Mouse (Mus musculus) left cerebral cortex, postnatal 10 days (tissue): ENCODE results near the gene Myof. TPM values are rescaled to one million over a fixed set of nuclear protein-coding genes. Genes with fewer than 3 reads are reported as not detected.
A peak's percentile ranks its signal among the peaks of the same experiment; 100 is the strongest.

Experiments
- DNase-seq, 2 experiments: peaks; one replicate each; pipeline ENCODE4 v3.0.0; 2021 to 2022; ENCODE audit warnings: low spot score in 2 of 2, mixed read lengths in 1 of 2; ENCODE audit errors: extremely low spot score in 1 of 2
- intact Hi-C: fragments of 180-260 bp; cut with DNase I; formaldehyde crosslinking; loops from one replicate; pipeline ENCODE4 v1.15.1; 2025
- total RNA-seq, 2 experiments: library from RNA; stranded (reverse); gene quantifications; 2 replicates each; pipeline ENCODE4 v1.2.3; 2021

Gene Myof
- total RNA-seq, 2 experiments from 2014 or later = 7.2 to 7.8 TPM

DNA sequence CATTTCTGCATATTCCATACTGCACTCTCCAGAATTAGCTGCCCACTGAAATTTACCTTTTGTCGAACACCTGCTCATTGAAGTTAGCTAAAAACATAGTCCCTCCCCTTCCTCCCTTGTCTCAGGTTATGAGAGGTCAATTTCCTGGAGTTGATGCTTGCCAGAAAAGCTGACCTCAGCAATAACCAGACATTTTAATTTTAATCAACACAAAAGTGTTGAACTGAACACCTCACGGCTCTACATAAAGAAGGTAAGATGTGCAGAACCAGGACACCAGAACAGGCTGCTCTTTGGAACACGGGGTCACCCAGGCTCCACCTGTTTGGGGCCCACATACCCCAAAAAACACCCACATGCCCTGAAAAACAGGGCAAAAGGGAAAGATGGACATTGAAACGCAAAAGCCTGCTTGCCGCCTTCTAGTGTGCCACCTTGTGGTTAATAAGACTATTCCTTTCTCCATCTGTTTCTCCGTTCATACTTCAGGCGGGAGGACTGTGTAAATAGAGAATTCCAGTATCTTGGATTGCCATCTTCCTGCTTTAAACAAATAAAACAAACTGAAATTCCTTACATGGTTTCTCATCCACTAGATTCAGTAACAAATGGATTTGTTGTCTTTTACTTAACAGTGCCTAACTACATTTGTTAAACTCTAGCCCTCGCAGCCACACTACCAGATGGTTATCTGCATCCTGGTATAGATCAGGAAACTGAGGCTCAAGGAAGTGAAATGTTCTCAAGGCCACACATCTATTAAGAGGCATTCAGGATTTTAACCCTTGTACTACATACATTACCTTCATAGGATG is 10.1 kb upstream of the Myof start:
- DNase-seq = no peak
- intact Hi-C loops = loop anchor here (1.0 kb wide), 1 partner anchor 98 kb away; no protein-coding TSS in a partner anchor

DNA sequence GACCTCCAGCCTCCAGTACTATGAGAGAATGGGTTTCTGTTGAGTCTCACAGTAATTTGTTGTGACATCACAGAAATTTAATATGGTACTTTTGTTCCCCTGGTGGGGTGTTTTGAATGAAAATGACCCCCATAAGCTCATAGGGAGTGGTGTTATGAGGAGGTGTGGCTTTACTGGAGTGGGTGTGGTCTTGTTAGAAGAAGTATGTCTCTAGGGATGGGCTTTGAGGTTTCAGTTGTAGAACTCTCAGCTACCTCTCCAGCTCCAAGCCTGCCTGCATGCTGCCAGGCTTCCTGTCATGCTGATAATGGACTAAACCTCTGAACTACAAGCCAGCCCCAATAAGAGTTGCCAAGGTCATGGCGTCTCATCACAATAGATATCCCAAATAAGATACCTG is 6.3 kb upstream of the Myof start:
- intact Hi-C loops = no loop called here

DNA sequence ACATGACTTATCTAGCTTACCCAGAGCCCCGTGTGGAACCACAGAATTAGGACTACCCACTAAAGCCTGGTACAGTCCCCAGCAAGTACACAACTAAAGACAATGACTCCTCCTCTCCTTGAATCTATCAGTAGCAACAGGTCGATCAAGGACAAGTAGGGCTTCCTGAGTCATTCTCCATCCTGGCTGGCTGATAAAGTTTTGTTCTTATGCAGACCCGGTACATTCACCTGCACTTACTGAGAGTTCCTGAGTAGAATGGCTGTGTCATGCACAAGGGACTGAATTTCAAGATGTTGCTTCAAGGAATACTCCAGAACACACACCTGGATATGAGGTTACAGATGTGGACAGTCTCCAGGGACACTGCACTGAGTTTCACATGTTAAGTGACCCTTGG is 1.8 kb upstream of the Myof start:
- intact Hi-C loops = no loop called here
- DNase-seq = no peak

More for the DNA sequence above, 6.3 kb upstream of the Myof start:
- no peak for DNase-seq

DNA sequence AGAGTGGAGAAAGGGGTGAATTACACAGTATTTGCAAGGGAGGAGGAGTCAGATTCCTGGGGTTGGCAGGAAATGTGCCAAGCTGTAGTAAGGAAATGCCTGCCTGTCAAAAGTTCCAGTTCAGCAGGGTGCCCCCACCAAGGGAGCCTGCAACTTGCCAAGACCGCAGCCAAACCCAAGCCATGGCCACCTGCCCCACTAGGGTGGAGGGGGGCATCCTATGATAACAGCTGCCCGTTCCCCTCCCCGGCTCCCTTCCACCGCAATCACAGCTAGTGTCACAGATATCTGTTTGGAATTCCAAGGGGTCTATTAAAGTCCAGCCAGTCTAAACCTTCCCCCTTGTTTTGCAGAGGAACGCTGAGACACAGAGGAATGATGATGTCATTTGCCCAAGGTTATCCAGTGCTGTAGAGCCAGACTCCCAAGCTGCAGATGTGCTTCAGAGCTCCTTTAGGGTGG is 1.1 kb downstream of the Myof start:
- intact Hi-C loops = no loop called here
- DNase-seq = peak in 1 of 2 experiments; percentile 41

DNA sequence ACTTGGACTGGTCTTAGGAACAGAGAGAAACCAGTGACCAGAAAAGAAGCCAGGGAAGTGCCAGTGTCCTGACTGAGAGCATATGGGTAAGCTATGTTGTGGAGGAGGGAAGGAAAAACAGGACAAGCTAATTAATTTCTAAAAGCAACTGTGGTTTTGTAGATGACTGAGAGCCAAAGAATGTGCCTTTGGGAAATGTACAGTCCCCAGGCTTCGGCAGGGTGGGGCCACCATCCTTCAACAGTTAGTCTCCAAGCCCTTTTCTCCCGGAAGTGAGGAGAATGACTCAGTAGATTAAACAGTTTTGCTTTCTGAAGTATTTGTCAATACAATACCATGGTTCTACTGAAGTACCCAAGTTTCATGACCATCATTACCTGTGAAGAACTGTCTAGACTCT is 5.1 kb downstream of the Myof start:
- intact Hi-C loops = no loop called here
- DNase-seq = no peak

GRCm38 (mm10) chr19:38035766-38036165 is 7.6 kb downstream of the Myof start:
- intact Hi-C loops = no loop called here
- no peak for DNase-seq

DNA sequence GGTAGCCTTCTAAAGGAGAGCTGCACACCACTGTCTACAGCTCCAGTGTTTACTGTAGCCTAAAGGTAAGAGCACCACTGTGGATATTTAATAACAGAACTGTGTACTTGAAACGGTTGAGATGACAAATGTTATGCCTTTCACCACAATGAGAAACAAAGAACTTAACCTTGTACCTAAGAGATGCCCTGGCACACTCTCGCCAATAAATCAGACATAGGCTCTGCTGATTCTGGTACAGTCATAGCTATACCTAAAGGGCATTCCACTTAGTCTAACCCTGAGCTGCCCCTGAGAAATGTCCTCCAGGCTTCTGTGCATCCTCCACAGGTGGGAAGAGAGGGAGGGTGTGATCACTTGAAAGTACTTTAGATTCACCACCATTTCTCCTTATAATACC is 8.7 kb downstream of the Myof start:
- no peak for DNase-seq
- intact Hi-C loops = no loop called here

DNA sequence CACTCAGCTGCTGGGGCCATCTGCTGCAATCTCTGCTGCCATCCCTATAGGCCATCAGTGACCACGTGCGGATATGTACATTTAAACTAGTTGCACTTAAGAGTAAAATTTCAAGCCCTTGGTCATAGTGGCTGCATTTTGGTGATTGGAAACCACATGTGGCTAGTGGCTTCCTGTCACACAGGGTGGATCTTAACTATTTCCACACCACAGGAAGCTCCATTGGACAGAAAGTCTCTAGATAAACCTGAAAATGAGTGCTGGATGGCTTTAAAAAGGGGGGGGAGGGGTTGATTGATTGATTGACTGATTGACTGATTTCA is 9.7 kb downstream of the Myof start:
- intact Hi-C loops = no loop called here
- no peak for DNase-seq

GRCm38 (mm10) chr19:38032993-38033734 is 10.2 kb downstream of the Myof start:
- DNase-seq = no peak
- intact Hi-C loops = no loop called here

- intact Hi-C loops = no loop called here
- no peak for DNase-seq
These were observed 12.2 kb downstream of the Myof start for GRCm38 (mm10) chr19:38031144-38031543.

- DNase-seq = peak in 1 of 2 experiments; percentile 77
- intact Hi-C loops = no loop called here
These were observed 12.7 kb downstream of the Myof start for GRCm38 (mm10) chr19:38030673-38031137.

- intact Hi-C loops = no loop called here
- DNase-seq = no peak
These were observed 13.5 kb downstream of the Myof start for GRCm38 (mm10) chr19:38029871-38030270.

DNA sequence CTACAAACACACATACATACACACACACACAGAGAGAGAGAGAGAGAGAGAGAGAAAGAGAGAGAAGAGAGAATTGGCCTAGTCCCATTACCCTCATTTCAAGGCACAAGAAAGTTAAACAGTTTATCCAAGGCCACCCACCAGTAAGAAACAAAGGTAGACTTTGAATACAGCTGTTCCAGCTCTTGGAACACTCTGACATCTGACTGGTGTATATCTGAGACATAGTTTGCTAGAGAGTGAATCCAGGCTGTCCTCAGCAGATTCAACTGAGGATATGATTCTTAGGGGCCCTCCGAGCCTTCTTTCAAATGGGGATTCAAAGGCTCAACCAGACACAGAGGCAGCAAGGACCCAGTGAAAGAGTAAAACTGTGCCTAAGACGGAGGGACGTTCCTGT is 14.1 kb downstream of the Myof start:
- intact Hi-C loops = no loop called here
- DNase-seq = no peak

DNA sequence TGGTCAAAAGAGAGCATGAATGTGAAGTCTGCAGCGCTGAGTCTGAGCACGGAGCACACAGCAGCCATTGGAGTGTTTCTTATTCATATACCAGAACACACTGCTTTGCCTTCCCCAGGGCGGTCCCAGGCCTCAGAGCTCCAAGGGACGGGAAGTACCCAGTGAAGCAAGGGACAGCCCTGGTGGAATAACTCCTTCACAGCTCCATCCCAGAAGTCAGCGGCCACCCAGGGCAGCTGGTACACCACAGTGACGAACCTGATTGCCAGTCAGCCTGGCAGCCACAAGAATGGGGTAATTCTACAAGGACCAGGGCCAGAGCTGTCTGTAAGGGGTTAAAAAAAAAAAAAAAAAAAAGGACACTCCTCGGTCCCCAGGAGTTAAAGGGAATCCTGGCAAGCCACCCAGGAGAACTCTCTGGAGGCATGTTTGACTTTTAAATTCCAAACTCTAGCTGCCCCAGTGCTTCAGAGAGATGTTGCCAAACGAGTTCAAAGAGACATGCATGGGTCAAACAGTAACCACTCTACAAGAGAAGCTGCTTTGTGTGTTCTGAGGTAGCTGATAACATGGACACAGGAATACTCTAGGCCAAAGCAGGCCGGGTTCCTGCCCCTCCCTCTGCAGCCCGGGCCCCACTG is 15.4 kb downstream of the Myof start:
- no peak for DNase-seq

DNA sequence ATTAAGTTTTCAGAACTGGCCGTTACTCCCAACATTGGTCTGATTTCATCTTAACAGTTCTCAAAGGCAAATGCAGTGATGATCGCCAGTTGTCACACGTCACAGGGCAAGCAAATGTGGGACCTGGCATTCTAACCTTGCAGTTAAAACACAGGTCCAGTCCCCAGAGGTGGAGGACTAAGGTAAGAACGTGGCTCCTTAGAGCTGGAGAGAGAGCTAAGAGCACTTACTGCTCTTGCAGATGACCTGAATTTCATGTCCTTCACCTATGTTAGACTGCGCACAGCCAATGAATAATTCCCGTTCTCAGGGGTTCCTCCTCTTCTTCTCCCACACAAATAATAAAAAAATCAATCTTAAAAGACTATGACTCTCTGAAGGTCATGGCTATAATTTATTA is 16.0 kb downstream of the Myof start:
- intact Hi-C loops = no loop called here
- no peak for DNase-seq

More for the DNA sequence above, 15.4 kb downstream of the Myof start:
- intact Hi-C loops = no loop called here

DNA sequence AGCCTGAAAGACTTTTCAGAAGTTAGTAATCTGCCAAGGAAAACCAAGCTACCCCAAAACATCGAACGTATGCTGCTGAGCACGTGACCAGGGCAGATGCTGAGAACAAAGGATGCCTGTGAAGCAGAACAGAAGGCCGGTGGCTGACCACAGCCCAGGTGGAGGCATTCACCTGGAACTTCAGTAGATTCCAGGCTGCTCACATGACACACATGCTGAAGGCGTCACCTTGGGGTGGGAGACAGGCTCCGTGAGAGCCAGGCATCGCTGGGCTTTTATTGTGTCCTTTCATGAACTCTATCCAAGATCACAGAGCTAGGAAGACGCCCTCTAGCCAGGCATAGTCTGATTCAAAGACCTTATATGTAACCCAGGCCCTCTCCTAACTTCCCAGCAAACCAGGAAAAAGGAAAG is 17.2 kb downstream of the Myof start:
- intact Hi-C loops = no loop called here
- no peak for DNase-seq

GRCm38 (mm10) chr19:38025254-38026041 is 17.9 kb downstream of the Myof start:
- intact Hi-C loops = no loop called here
- no peak for DNase-seq

GRCm38 (mm10) chr19:38023603-38024002 is 19.8 kb downstream of the Myof start:
- intact Hi-C loops = no loop called here
- no peak for DNase-seq

DNA sequence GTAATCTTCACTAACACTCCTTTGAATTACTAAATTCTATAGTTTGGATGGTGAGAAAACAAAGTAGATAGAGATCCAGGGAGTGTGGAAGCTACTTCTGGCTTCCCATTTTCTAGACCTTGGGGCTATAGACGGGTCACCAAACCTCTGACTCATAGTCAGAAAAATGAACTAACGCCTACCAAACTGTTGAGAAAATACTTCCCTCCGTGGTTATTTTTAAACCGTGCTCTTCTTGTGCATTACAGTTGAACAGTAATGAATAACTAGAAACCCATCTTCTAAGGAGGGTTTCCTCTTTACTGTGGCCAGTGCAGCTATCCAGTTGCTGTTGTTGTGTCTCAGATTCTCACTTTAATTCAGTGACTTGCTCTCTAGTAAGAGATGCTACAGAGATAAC is 20.7 kb downstream of the Myof start:
- intact Hi-C loops = no loop called here
- DNase-seq = no peak
